Mouse (Mus musculus): ENCODE results near the gene Rhou. TPM values are rescaled to one million over a fixed set of nuclear protein-coding genes. Genes with fewer than 3 reads are reported as not detected.
"Not testable (repeated sequence)": the region's sequence is repeated elsewhere in the genome, so short reads cannot be mapped to it uniquely, and the experiment has no call there.

The Rhou gene
- total RNA-seq (2014; rRNA removed; ENCODE audit: low replicate concordance) (5.3 and 8.6 TPM in 2 replicates), polyA plus RNA-seq (2015; fragmentation: Nextera tagmentation; extraction: Ambion mirVana) (2.5 and 2.8 TPM in 2 replicates)

- H3K36me3 ChIP-seq (replicated peaks; ENCODE audit: control insufficient read depth, insufficient read depth, low read length) = 0 out of 2 replicates have a peak, but pooled peaks cover 3% of the 10 kb centered on the region
- no peaks in the 10 kb centered on the region; the same call in 1 of the 2 replicates for H3K4me1 ChIP-seq (ENCODE audit: control insufficient read depth, insufficient read depth)
- H3K9ac ChIP-seq (replicated peaks; ENCODE audit: low read depth, low read length) = peak within 1 kb of the TSS; percentile 55
- ATAC-seq (ENCODE audit: insufficient read depth, low read depth) (peak; percentile 86), DNase-seq (ENCODE audit: low spot score) (peak; percentile 86)
- 0 out of 2 replicates have a peak, but pooled peaks cover 8% of the 10 kb centered on the region for H3K27me3 ChIP-seq (ENCODE audit: control insufficient read depth, insufficient read depth, low read length)
- H3K4me2 ChIP-seq (ENCODE audit: low read depth, low read length) = peak within 1 kb of the TSS; percentile 75
- no peaks in the 10 kb centered on the region for H3K9me3 ChIP-seq (replicated peaks; ENCODE audit: control insufficient read depth, low read length)
- peak within 1 kb of the TSS; percentile 62 for H3K27ac ChIP-seq (ENCODE audit: low read depth)
- WGBS = 2% methylated on average over 30 of the region's 58 CpGs
- peak within 1 kb of the TSS; percentile 55 for H3K4me3 ChIP-seq (ENCODE audit: low read depth, low read length)
- TF ChIP-seq EP300 (IDR thresholded peaks at IDR 0.05; ENCODE audit: low read depth) (no peak), CTCF (IDR thresholded peaks at IDR 0.05; ENCODE audit: low read depth) (peak; percentile 59)
These were observed at the start of gene Rhou for GRCm38 (mm10) chr8:123653308-123653993. Gene Rhou (plus strand): TSS chr8:123653929.

- H3K4me1 ChIP-seq (ENCODE audit: control insufficient read depth, insufficient read depth); H3K36me3 ChIP-seq (replicated peaks; ENCODE audit: control insufficient read depth, insufficient read depth, low read length); ATAC-seq (ENCODE audit: insufficient read depth, low read depth); H3K4me3 ChIP-seq (ENCODE audit: low read depth, low read length); H3K9me3 ChIP-seq (replicated peaks; ENCODE audit: control insufficient read depth, low read length); H3K27me3 ChIP-seq (ENCODE audit: control insufficient read depth, insufficient read depth, low read length); DNase-seq (ENCODE audit: low spot score); H3K9ac ChIP-seq (replicated peaks; ENCODE audit: low read depth, low read length); H3K27ac ChIP-seq (ENCODE audit: low read depth); H3K4me2 ChIP-seq (ENCODE audit: low read depth, low read length): not testable (repeated sequence)
- WGBS = 60% methylated on average over 1 of the region's 5 CpGs
These were observed 41.1 kb upstream of the Rhou start for GRCm38 (mm10) chr8:123612652-123613051.

GRCm38 (mm10) chr8:123623523-123623922 lies 30.2 kb upstream of the Rhou start:
- H3K4me3 ChIP-seq (ENCODE audit: low read depth, low read length); H3K9ac ChIP-seq (replicated peaks; ENCODE audit: low read depth, low read length); H3K9me3 ChIP-seq (replicated peaks; ENCODE audit: control insufficient read depth, low read length); H3K4me1 ChIP-seq (ENCODE audit: control insufficient read depth, insufficient read depth); H3K4me2 ChIP-seq (ENCODE audit: low read depth, low read length); ATAC-seq (ENCODE audit: insufficient read depth, low read depth); DNase-seq (ENCODE audit: low spot score); H3K27ac ChIP-seq (ENCODE audit: low read depth); H3K36me3 ChIP-seq (replicated peaks; ENCODE audit: control insufficient read depth, insufficient read depth, low read length): not testable (repeated sequence)
- WGBS = no CpG with 5 or more reads among the region's 39 CpGs
- H3K27me3 ChIP-seq (ENCODE audit: control insufficient read depth, insufficient read depth, low read length) = peaks cover 19% of the 10 kb centered on the region

- WGBS = 72% methylated on average over 5 of the region's 5 CpGs
These were observed 29.5 kb upstream of the Rhou start for GRCm38 (mm10) chr8:123624274-123624673.

GRCm38 (mm10) chr8:123624702-123625101 lies 29.0 kb upstream of the Rhou start:
- H3K27me3 ChIP-seq (ENCODE audit: control insufficient read depth, insufficient read depth, low read length) = peaks cover 21% of the 10 kb centered on the region
- H3K4me1 ChIP-seq (ENCODE audit: control insufficient read depth, insufficient read depth) = no peaks in the 10 kb centered on the region
- no peaks in the 10 kb centered on the region for H3K9me3 ChIP-seq (replicated peaks; ENCODE audit: control insufficient read depth, low read length)
- H3K36me3 ChIP-seq (replicated peaks; ENCODE audit: control insufficient read depth, insufficient read depth, low read length) = no peaks in the 10 kb centered on the region
- WGBS = 51% methylated on average over 1 of the region's 1 CpGs
- ATAC-seq (ENCODE audit: insufficient read depth, low read depth) (no peak), DNase-seq (ENCODE audit: low spot score) (no peak)
- no peak for TF ChIP-seq EP300 (IDR thresholded peaks at IDR 0.05; ENCODE audit: low read depth)
- no peak for TF ChIP-seq CTCF (IDR thresholded peaks at IDR 0.05; ENCODE audit: low read depth)
- H3K9ac ChIP-seq (replicated peaks; ENCODE audit: low read depth, low read length) = no peak overlapping the region
- no peak overlapping the region for H3K4me2 ChIP-seq (ENCODE audit: low read depth, low read length)
- H3K27ac ChIP-seq (ENCODE audit: low read depth) = no peak overlapping the region
- H3K4me3 ChIP-seq (ENCODE audit: low read depth, low read length) = no peak overlapping the region

More at GRCm38 (mm10) chr8:123624274-123624673, 29.5 kb upstream of the Rhou start:
- H3K27me3 ChIP-seq (ENCODE audit: control insufficient read depth, insufficient read depth, low read length) = peaks cover 18% of the 10 kb centered on the region
- DNase-seq (ENCODE audit: low spot score) (no peak), ATAC-seq (ENCODE audit: insufficient read depth, low read depth) (no peak)
- TF ChIP-seq EP300 (IDR thresholded peaks at IDR 0.05; ENCODE audit: low read depth) (no peak), CTCF (IDR thresholded peaks at IDR 0.05; ENCODE audit: low read depth) (no peak)
- no peak overlapping the region for H3K27ac ChIP-seq (ENCODE audit: low read depth)
- H3K9me3 ChIP-seq (replicated peaks; ENCODE audit: control insufficient read depth, low read length) = no peaks in the 10 kb centered on the region
- no peak overlapping the region for H3K4me3 ChIP-seq (ENCODE audit: low read depth, low read length)
- no peak overlapping the region for H3K4me2 ChIP-seq (ENCODE audit: low read depth, low read length)
- H3K9ac ChIP-seq (replicated peaks; ENCODE audit: low read depth, low read length) = no peak overlapping the region
- H3K36me3 ChIP-seq (replicated peaks; ENCODE audit: control insufficient read depth, insufficient read depth, low read length) = no peaks in the 10 kb centered on the region
- no peaks in the 10 kb centered on the region for H3K4me1 ChIP-seq (ENCODE audit: control insufficient read depth, insufficient read depth)

GRCm38 (mm10) chr8:123625717-123626116 lies 28.0 kb upstream of the Rhou start:
- ATAC-seq (ENCODE audit: insufficient read depth, low read depth) (no peak), DNase-seq (ENCODE audit: low spot score) (no peak)
- no peaks in the 10 kb centered on the region for H3K9me3 ChIP-seq (replicated peaks; ENCODE audit: control insufficient read depth, low read length)
- TF ChIP-seq EP300 (IDR thresholded peaks at IDR 0.05; ENCODE audit: low read depth) (no peak), CTCF (IDR thresholded peaks at IDR 0.05; ENCODE audit: low read depth) (no peak)
- H3K27me3 ChIP-seq (ENCODE audit: control insufficient read depth, insufficient read depth, low read length) = peaks cover 25% of the 10 kb centered on the region
- 35% methylated on average over 2 of the region's 2 CpGs for WGBS
- H3K4me3 ChIP-seq (ENCODE audit: low read depth, low read length) = no peak overlapping the region
- H3K36me3 ChIP-seq (replicated peaks; ENCODE audit: control insufficient read depth, insufficient read depth, low read length) = no peaks in the 10 kb centered on the region
- no peak overlapping the region for H3K4me2 ChIP-seq (ENCODE audit: low read depth, low read length)
- H3K9ac ChIP-seq (replicated peaks; ENCODE audit: low read depth, low read length) = no peak overlapping the region
- H3K27ac ChIP-seq (ENCODE audit: low read depth) = no peak overlapping the region
- H3K4me1 ChIP-seq (ENCODE audit: control insufficient read depth, insufficient read depth) = no peaks in the 10 kb centered on the region
